Mouse (Mus musculus): ENCODE measurements around the gene U2af2. TPM values are rescaled to one million over a fixed set of nuclear protein-coding genes. Genes with fewer than 3 reads are reported as not detected.

The U2af2 gene
- polyA plus RNA-seq, 1 experiment from 2014 or later = 115 TPM

DNA sequence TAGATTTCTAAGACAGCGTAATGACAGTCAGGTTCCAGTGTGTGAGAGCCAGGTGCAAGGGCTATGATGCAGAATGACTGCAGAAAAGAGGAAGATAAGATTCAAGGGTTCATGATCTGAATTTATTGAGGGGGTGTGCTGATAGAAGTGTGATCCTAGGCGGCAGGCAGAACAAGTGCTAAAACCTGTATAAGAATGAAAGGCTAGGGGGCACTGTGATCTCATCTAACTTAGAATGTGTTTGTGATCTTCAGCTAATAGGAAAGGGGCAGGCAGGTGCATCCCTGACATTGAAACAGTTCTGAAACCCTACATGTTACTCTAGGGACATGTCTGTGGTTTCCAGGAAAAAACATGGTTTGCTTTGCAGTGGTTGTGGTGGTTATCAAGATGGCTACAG lies 15.8 kb upstream of the U2af2 start:
- Histone ChIP-seq H3K9ac (replicated peaks; ENCODE audit: low read length) (no peak overlapping the region), H3K4me2 (ENCODE audit: low read length) (no peak overlapping the region), H3K4me1 (ENCODE audit: control insufficient read depth, insufficient read depth, low read length) (peaks cover 8% of the 10 kb centered on the region; the same call in 1 of the 2 replicates), H3K9me3 (ENCODE audit: control insufficient read depth, low read length) (no peaks in the 10 kb centered on the region), H3K4me3 (replicated peaks; ENCODE audit: low read depth, low read length) (no peak overlapping the region), H3K27me3 (ENCODE audit: control insufficient read depth, insufficient read depth, low read length) (no peaks in the 10 kb centered on the region), H3K27ac (replicated peaks; ENCODE audit: low read depth, low read length) (no peak overlapping the region), H3K36me3 (ENCODE audit: control insufficient read depth, insufficient read depth, low read length) (no peaks in the 10 kb centered on the region)
- no peak for DNase-seq
- 74% methylated on average over 2 of the region's 2 CpGs for WGBS
- ATAC-seq (ENCODE audit: low FRiP score, low TSS enrichment) = no peak

DNA sequence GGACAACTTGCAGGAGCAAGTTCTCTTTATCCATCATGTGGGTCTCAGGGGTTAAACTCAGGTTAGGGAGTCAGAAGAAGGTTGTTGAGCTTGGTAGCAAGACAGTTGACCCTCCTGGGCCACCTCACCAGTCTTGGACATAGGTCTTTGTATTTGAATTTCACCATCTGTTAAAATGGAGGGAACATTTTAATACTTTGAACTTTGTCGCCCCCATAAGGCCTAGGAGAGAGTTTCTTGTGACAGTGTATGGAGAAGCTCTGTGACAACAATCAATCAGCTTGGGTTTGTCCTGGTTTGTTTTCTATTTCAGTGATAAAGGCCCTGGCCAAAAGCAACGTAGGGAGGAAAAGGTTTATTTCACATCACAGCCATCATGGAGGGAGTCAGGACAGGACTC lies 14.6 kb upstream of the U2af2 start:
- Histone ChIP-seq H3K9ac (replicated peaks; ENCODE audit: low read length) (no peak overlapping the region), H3K4me1 (ENCODE audit: control insufficient read depth, insufficient read depth, low read length) (peaks cover 11% of the 10 kb centered on the region), H3K27me3 (ENCODE audit: control insufficient read depth, insufficient read depth, low read length) (no peaks in the 10 kb centered on the region), H3K4me3 (replicated peaks; ENCODE audit: low read depth, low read length) (no peak overlapping the region), H3K36me3 (ENCODE audit: control insufficient read depth, insufficient read depth, low read length) (no peaks in the 10 kb centered on the region), H3K27ac (replicated peaks; ENCODE audit: low read depth, low read length) (no peak overlapping the region), H3K4me2 (ENCODE audit: low read length) (no peak overlapping the region), H3K9me3 (ENCODE audit: control insufficient read depth, low read length) (no peaks in the 10 kb centered on the region)
- ATAC-seq (ENCODE audit: low FRiP score, low TSS enrichment) (no peak), DNase-seq (peak; percentile 71)
- 37% methylated on average over 2 of the region's 2 CpGs for WGBS

DNA sequence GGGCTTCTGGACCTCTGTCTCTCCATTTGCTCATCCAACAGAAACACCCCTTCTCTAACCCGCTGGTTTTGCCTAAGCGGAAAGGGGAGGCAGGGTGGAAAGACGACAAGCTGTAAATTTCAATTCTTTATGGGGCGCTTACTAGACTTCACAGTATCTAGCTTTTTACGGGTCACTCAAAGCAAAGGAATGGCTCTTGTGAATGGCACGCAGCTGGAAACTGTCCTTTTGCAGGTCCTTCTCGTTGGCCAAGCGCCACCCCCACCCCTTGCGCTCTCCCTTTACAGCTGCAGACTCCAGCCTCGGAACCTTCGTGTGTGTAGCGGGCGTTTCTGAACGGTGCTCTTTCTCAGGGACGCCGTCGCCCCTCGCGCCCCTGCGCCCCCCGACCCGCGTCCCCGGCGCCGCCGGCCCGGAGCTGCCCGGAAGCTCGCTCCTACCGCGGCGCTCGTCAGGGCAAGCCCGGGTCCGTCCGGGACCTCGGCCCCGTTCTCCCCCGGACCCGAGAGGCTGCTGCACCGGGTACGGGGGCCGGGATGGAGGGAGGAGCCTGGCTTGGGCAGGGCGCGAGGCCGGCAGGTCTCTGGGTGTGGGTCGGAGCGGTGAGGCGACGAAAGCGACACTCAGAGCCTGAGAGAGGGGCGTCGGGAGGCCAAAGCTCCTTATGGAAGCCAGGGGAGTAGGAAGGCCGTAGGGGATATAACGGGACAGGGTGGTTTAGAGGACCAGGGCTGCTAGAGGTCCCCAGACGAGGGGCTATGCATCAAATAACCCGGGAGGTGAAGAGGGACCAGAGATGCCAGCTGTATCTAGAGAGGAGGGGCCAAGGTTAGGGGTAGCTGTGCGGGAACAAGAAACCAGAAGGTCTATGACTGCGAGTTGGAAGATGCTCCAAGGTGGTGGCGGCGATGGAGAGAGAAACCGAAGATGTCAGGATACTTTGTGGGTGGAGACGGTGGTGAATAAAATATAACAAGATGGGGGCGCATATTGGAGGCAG lies 10.4 kb upstream of the U2af2 start, which contains the start of gene Zfp580:
Gene Zfp580, plus strand, starts transcription at position 346 of the 1,000 bp plus-strand sequence.
- Histone ChIP-seq H3K4me2 (ENCODE audit: low read length) (peak within 1 kb of the TSS; percentile 73), H3K9ac (replicated peaks; ENCODE audit: low read length) (peak within 1 kb of the TSS; percentile 92), H3K4me3 (replicated peaks; ENCODE audit: low read depth, low read length) (peak within 1 kb of the TSS; percentile 77), H3K27ac (replicated peaks; ENCODE audit: low read depth, low read length) (peak within 1 kb of the TSS; percentile 87), H3K9me3 (ENCODE audit: control insufficient read depth, low read length) (no peaks in the 10 kb centered on the region), H3K27me3 (ENCODE audit: control insufficient read depth, insufficient read depth, low read length) (peaks cover 38% of the 10 kb centered on the region), H3K4me1 (ENCODE audit: control insufficient read depth, insufficient read depth, low read length) (peaks cover 32% of the 10 kb centered on the region), H3K36me3 (ENCODE audit: control insufficient read depth, insufficient read depth, low read length) (no peaks in the 10 kb centered on the region)
- ATAC-seq (ENCODE audit: low FRiP score, low TSS enrichment) = peak; percentile 82
- DNase-seq = peak; percentile 89
- WGBS = under 1% methylated on average over 65 of the region's 65 CpGs

DNA sequence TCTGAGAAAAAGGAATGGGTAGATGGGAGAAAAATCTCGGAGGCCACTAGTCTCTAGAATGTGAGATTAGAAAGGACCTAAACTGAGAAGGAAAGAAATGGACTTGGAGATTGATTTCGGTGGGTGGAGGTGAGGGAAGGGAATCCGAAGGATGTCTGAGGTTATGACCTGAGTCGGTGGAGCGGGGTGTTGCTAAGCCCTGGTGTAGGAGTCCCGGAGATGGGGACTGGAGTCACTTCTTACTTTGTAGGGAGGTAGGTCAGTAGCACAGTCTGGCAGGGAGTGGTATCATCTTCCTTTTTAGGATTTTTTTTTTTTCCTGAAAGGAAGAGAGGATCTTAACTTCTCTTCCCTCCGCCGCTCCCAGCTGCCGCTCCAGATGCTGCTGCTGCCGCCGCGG lies 9.5 kb upstream of the U2af2 start:
- Histone ChIP-seq H3K4me1 (ENCODE audit: control insufficient read depth, insufficient read depth, low read length) (peaks cover 32% of the 10 kb centered on the region), H3K4me2 (ENCODE audit: low read length) (peak overlapping the region; percentile 73), H3K9ac (replicated peaks; ENCODE audit: low read length) (peak overlapping the region; percentile 92), H3K4me3 (replicated peaks; ENCODE audit: low read depth, low read length) (peak overlapping the region; percentile 77), H3K36me3 (ENCODE audit: control insufficient read depth, insufficient read depth, low read length) (no peaks in the 10 kb centered on the region), H3K9me3 (ENCODE audit: control insufficient read depth, low read length) (no peaks in the 10 kb centered on the region), H3K27ac (replicated peaks; ENCODE audit: low read depth, low read length) (no peak overlapping the region), H3K27me3 (ENCODE audit: control insufficient read depth, insufficient read depth, low read length) (peaks cover 44% of the 10 kb centered on the region)
- ATAC-seq (ENCODE audit: low FRiP score, low TSS enrichment) (no peak), DNase-seq (peak; percentile 37)
- 3% methylated on average over 12 of the region's 12 CpGs for WGBS

DNA sequence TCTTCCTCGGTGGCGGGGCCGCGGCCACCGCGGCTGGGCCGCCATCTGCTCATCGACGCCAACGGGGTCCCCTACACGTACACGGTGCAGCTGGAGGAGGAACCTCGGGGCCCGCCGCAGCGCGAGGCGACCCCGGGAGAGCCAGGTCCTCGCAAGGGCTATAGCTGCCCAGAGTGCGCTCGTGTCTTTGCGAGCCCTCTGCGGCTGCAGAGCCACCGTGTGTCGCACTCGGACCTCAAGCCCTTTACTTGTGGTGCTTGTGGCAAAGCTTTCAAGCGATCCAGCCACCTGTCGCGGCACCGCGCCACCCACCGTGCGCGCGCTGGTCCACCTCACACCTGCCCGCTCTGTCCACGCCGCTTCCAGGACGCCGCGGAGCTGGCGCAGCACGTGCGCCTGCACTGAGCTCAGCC lies 9.0 kb upstream of the U2af2 start:
- H3K4me3 ChIP-seq (replicated peaks; ENCODE audit: low read depth, low read length) = peak overlapping the region; percentile 77
- DNase-seq = peak; percentile 23
- WGBS = 3% methylated on average over 45 of the region's 45 CpGs
- ATAC-seq (ENCODE audit: low FRiP score, low TSS enrichment) = no peak
- peak overlapping the region; percentile 73 for H3K4me2 ChIP-seq (ENCODE audit: low read length)
- no peaks in the 10 kb centered on the region for H3K9me3 ChIP-seq (ENCODE audit: control insufficient read depth, low read length)
- H3K36me3 ChIP-seq (ENCODE audit: control insufficient read depth, insufficient read depth, low read length) = no peaks in the 10 kb centered on the region
- peak overlapping the region; percentile 92 for H3K9ac ChIP-seq (replicated peaks; ENCODE audit: low read length)
- H3K4me1 ChIP-seq (ENCODE audit: control insufficient read depth, insufficient read depth, low read length) = peaks cover 36% of the 10 kb centered on the region
- peaks cover 49% of the 10 kb centered on the region for H3K27me3 ChIP-seq (ENCODE audit: control insufficient read depth, insufficient read depth, low read length)
- H3K27ac ChIP-seq (replicated peaks; ENCODE audit: low read depth, low read length) = no peak overlapping the region

DNA sequence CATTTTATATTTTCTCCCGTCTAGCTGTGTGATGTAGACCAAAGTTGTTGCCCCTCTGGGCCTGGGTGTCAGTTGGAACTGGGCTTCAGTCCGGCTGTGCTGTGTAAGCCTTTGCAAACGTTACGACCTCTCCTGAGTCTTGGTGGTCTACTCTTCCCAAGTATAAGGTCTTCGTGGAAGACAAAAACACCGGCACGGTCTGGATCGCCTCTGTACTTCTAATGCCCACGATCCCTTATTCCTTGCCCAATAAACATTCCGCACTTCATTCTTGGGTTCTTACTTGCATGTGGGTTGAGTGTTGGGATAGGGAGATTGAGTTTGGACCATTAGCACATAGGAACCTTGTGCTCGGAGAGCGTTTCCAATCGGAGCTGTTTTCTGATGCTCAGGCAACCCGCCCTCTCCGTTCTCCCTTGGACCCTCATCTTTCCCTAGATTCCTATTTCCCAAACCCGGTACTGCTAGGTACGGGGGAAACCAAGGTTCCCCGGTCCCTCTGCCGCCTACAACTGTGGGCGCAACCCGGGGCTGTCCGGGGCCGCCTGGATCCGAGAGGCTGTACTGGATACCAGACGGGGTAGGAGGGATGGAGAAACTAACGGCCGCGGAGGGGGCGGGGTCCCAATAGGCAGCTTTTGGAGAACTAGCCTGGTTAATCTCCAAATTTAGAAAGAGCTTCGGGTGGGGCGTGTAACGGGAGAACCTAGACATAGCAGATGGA lies 8.3 kb upstream of the U2af2 start:
- no peak overlapping the region for H3K27ac ChIP-seq (replicated peaks; ENCODE audit: low read depth, low read length)
- H3K27me3 ChIP-seq (ENCODE audit: control insufficient read depth, insufficient read depth, low read length) = peaks cover 51% of the 10 kb centered on the region
- H3K4me2 ChIP-seq (ENCODE audit: low read length) = peak overlapping the region; percentile 73
- peak; percentile 54 for DNase-seq
- H3K4me1 ChIP-seq (ENCODE audit: control insufficient read depth, insufficient read depth, low read length) = peaks cover 36% of the 10 kb centered on the region
- no peaks in the 10 kb centered on the region for H3K9me3 ChIP-seq (ENCODE audit: control insufficient read depth, low read length)
- WGBS = 6% methylated on average over 32 of the region's 32 CpGs
- H3K4me3 ChIP-seq (replicated peaks; ENCODE audit: low read depth, low read length) = peak overlapping the region; percentile 77
- H3K36me3 ChIP-seq (ENCODE audit: control insufficient read depth, insufficient read depth, low read length) = no peaks in the 10 kb centered on the region
- H3K9ac ChIP-seq (replicated peaks; ENCODE audit: low read length) = peak overlapping the region; percentile 92
- no peak for ATAC-seq (ENCODE audit: low FRiP score, low TSS enrichment)

DNA sequence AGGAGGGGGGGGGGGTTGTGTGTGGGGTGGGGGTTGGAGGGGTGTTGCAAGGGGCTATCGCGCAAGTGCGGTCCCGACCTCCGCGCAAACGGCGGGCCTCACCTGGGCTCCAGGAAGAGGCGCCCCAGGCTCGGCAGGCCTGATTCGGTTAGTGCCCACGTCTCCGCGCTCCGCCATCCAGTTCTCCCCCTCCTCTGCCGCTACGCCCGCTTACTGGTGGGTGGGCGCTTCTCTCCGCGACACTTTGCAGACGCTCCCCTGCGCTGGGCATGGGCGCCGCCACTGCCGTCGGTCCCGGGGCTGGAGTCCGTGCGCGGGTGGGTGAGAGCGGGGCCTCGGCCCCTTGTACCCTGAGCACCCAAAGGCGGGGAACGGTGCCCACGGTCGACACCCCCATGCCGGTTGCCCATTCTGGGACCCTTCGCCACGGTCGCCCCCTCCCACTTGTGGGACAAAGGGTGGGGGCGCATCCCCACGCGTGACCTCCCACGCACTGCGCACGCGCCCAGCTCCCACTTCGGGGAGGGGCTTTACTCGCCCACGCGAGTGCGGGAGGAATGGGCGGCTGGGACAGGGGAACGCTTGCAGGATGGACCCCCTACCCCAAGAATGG lies 5.2 kb upstream of the U2af2 start:
- peak overlapping the region; percentile 61 for H3K4me3 ChIP-seq (replicated peaks; ENCODE audit: low read depth, low read length)
- ATAC-seq (ENCODE audit: low FRiP score, low TSS enrichment) = no peak
- H3K9ac ChIP-seq (replicated peaks; ENCODE audit: low read length) = peak overlapping the region; percentile 75
- WGBS = 1% methylated on average over 55 of the region's 55 CpGs
- H3K27ac ChIP-seq (replicated peaks; ENCODE audit: low read depth, low read length) = peak overlapping the region; percentile 66
- peak overlapping the region; percentile 71 for H3K4me2 ChIP-seq (ENCODE audit: low read length)
- no peaks in the 10 kb centered on the region for H3K36me3 ChIP-seq (ENCODE audit: control insufficient read depth, insufficient read depth, low read length)
- DNase-seq = peak; percentile 79
- peaks cover 51% of the 10 kb centered on the region for H3K27me3 ChIP-seq (ENCODE audit: control insufficient read depth, insufficient read depth, low read length)
- H3K4me1 ChIP-seq (ENCODE audit: control insufficient read depth, insufficient read depth, low read length) = peaks cover 43% of the 10 kb centered on the region
- H3K9me3 ChIP-seq (ENCODE audit: control insufficient read depth, low read length) = no peaks in the 10 kb centered on the region

DNA sequence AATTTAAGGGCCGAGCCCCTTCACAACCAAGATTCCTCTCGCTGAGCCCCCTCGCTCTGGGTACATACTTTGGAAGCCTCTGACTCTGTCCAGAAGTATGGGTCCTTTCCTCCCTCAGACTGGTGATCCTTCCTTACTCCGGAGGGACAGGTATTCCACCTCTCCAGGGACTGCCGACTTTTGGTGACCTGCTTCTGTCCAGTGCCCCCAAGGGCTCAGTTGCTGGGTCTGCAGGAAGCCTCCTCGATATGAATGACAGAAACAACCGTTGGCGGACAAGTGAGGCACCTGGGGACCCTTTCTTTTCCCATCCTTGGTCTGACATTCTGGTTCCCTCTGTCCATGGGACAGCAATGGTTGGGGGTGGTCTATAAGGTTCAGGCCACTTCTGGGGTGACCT lies 4.6 kb upstream of the U2af2 start:
- Histone ChIP-seq H3K36me3 (ENCODE audit: control insufficient read depth, insufficient read depth, low read length) (no peaks in the 10 kb centered on the region), H3K4me2 (ENCODE audit: low read length) (peak overlapping the region; percentile 71), H3K4me1 (ENCODE audit: control insufficient read depth, insufficient read depth, low read length) (peaks cover 40% of the 10 kb centered on the region), H3K27me3 (ENCODE audit: control insufficient read depth, insufficient read depth, low read length) (peaks cover 51% of the 10 kb centered on the region), H3K27ac (replicated peaks; ENCODE audit: low read depth, low read length) (peak overlapping the region; percentile 66), H3K9me3 (ENCODE audit: control insufficient read depth, low read length) (no peaks in the 10 kb centered on the region), H3K9ac (replicated peaks; ENCODE audit: low read length) (peak overlapping the region; percentile 75), H3K4me3 (replicated peaks; ENCODE audit: low read depth, low read length) (peak overlapping the region; percentile 61)
- DNase-seq (no peak), ATAC-seq (ENCODE audit: low FRiP score, low TSS enrichment) (no peak)
- WGBS = 38% methylated on average over 8 of the region's 8 CpGs
